In genomic region chr13:81424002-81424401, GRCm38 (mm10) we compare ENCODE assay signal across 29 mouse cellular contexts.
A peak's percentile ranks its signal among the peaks of the same experiment; 100 is the strongest.
DNase-seq lines count a peak whose midpoint lies in the region; ATAC-seq and TF ChIP-seq lines count a peak whose summit lies in the region.
"Had no signal": no experiment of that assay in that cellular context is flagged by ENCODE, and none has a peak within 500 bp of the region (broad histone marks: within the 10 kb centered on the region; RNA-seq: fewer than 3 reads in every experiment).

No protein-coding gene starts in this region.

- DNase-seq in kidney, postnatal 10 days = no peak
- DNase-seq in ES-E14 (ENCODE audit: low read depth, low spot score) = peak; percentile 53
- DNase-seq in ZHBTc4 (ENCODE audit: low read depth, low spot score) = peak; percentile 87
- DNase-seq in right cerebral cortex, postnatal 25 days = no peak
- DNase-seq: adrenal gland, adult 8-10 months; adrenal gland, postnatal 25 days; cerebellum, adult 11-12 months; cerebellum, adult 8-10 months; cerebellum, postnatal 10 days; cerebellum, postnatal 36 days; embryo, embryonic 11 days; forebrain, postnatal 0 days; gastrocnemius, postnatal 25 days; heart, adult 18-20 months; heart, postnatal 10 days; heart, postnatal 36 days had no signal

- no peaks in the 10 kb centered on the region for H3K9me3 ChIP-seq in kidney, embryonic 15.5 days (replicated peaks)
- no peaks in the 10 kb centered on the region for H3K9me3 ChIP-seq in ES-E14 (ENCODE audit: control insufficient read depth, insufficient read depth, low read depth, low read length)
- H3K9me3 ChIP-seq: embryonic facial prominence, embryonic 10.5 days; embryonic facial prominence, embryonic 13.5 days; forebrain, embryonic 13.5 days; heart, embryonic 12.5 days; heart, embryonic 15.5 days; hindbrain, embryonic 10.5 days; hindbrain, embryonic 13.5 days; intestine, embryonic 15.5 days had no signal

- no peaks in the 10 kb centered on the region for H3K36me3 ChIP-seq in kidney, embryonic 15.5 days
- no peaks in the 10 kb centered on the region for H3K36me3 ChIP-seq in ES-E14 (ENCODE audit: control insufficient read depth, insufficient read depth, low read length, poor library complexity, severe bottlenecking)
- H3K36me3 ChIP-seq: embryonic facial prominence, embryonic 13.5 days; heart, embryonic 12.5 days; heart, embryonic 15.5 days; hindbrain, embryonic 13.5 days; intestine, embryonic 15.5 days had no signal

- H3K4me2 ChIP-seq in kidney, embryonic 15.5 days = no peak overlapping the region
- H3K4me2 ChIP-seq: embryonic facial prominence, embryonic 13.5 days; forebrain, embryonic 13.5 days; heart, embryonic 12.5 days; heart, embryonic 15.5 days; hindbrain, embryonic 13.5 days; intestine, embryonic 15.5 days had no signal

- H3K27ac ChIP-seq in kidney, embryonic 15.5 days = no peak overlapping the region
- no peak overlapping the region for H3K27ac ChIP-seq in ES-E14 (ENCODE audit: insufficient read depth, low read depth, low read length, poor library complexity, severe bottlenecking)
- H3K27ac ChIP-seq: embryonic facial prominence, embryonic 10.5 days; embryonic facial prominence, embryonic 13.5 days; forebrain, embryonic 13.5 days; heart, embryonic 15.5 days; hindbrain, embryonic 10.5 days; hindbrain, embryonic 13.5 days; intestine, embryonic 15.5 days had no signal

- ATAC-seq in kidney, embryonic 15.5 days (replicated peaks; ENCODE audit: low FRiP score) = peak; percentile 49; the same call in 1 of the 2 replicates
- no peak for ATAC-seq in frontal cortex, adult (ENCODE audit: low TSS enrichment)
- ATAC-seq: activated CD4-positive, CD25-positive, alpha-beta regulatory T cell, adult 4 months; forebrain, embryonic 13.5 days; forebrain, postnatal 0 days; hindbrain, embryonic 16.5 days; intestine, embryonic 15.5 days had no signal

- no peaks in the 10 kb centered on the region for H3K4me1 ChIP-seq in kidney, embryonic 15.5 days
- peaks cover 0 to 13% of the 10 kb centered on the region in 2 experiments; a peak in 3 of 4 replicates for H3K4me1 ChIP-seq in ES-E14 (ENCODE audit: control insufficient read depth in 2 of 2, insufficient read depth in 2 of 2, low read length in 2 of 2, poor library complexity in 1 of 2)
- H3K4me1 ChIP-seq: forebrain, embryonic 13.5 days; heart, embryonic 12.5 days; heart, embryonic 15.5 days; hindbrain, embryonic 10.5 days; hindbrain, embryonic 13.5 days; intestine, embryonic 15.5 days had no signal

- no peaks in the 10 kb centered on the region for H3K27me3 ChIP-seq in kidney, embryonic 15.5 days
- H3K27me3 ChIP-seq: forebrain, embryonic 13.5 days; heart, embryonic 12.5 days; heart, embryonic 15.5 days; hindbrain, embryonic 13.5 days; intestine, embryonic 15.5 days had no signal

- no peak overlapping the region for H3K9ac ChIP-seq in kidney, embryonic 15.5 days
- H3K9ac ChIP-seq in ES-E14 (ENCODE audit: insufficient read depth, low read depth, low read length, poor library complexity, severe bottlenecking) = no peak overlapping the region
- H3K9ac ChIP-seq: embryonic facial prominence, embryonic 13.5 days; forebrain, embryonic 13.5 days; forebrain, postnatal 0 days; heart, embryonic 12.5 days; heart, embryonic 15.5 days; hindbrain, embryonic 13.5 days; intestine, embryonic 15.5 days had no signal

- in situ Hi-C loops in ES-E14 (cut with MboI; ENCODE audit: low sequenced_read_pairs in 2 of 2, unreplicated experiment in 2 of 2) = no loop called here

- WGBS in kidney, embryonic 15.5 days = 62% methylated on average over 4 of the region's 4 CpGs

- no peak overlapping the region for H3K4me3 ChIP-seq in kidney, embryonic 15.5 days (replicated peaks)
- no peak overlapping the region for H3K4me3 ChIP-seq in ES-E14 (ENCODE audit: insufficient read depth in 1 of 2, low read depth in 1 of 2, low read length in 2 of 2, poor library complexity in 1 of 2, severe bottlenecking in 1 of 2)
- H3K4me3 ChIP-seq: embryonic facial prominence, embryonic 10.5 days; embryonic facial prominence, embryonic 13.5 days; erythroblast, embryonic 14.5 days; forebrain, embryonic 13.5 days; heart, embryonic 12.5 days; heart, embryonic 15.5 days; hindbrain, embryonic 10.5 days; hindbrain, embryonic 13.5 days; intestine, embryonic 15.5 days had no signal

TF ChIP-seq in ES-E14, 5 proteins besides CTCF, POLR2A, EP300 and RAD21:
- TF ChIP-seq HCFC1 (IDR thresholded peaks at IDR 0.05; ENCODE audit: borderline replicate concordance, insufficient read depth, low read length) (no peak), CHD2 (IDR thresholded peaks at IDR 0.05; ENCODE audit: low read depth, low read length) (no peak), ZC3H11A (IDR thresholded peaks at IDR 0.05; ENCODE audit: borderline replicate concordance, low read depth, low read length) (no peak), MAFK (IDR thresholded peaks at IDR 0.05; ENCODE audit: insufficient read depth, low read depth, low read length) (no peak)

Comparison
In these comparisons a context has a peak if more than half of its experiments do, and no peak if none do; other contexts are left out.
1. DNase-seq: peak in ES-E14 (single experiment) and ZHBTc4 (single experiment); none in kidney, postnatal 10 days (single experiment) and right cerebral cortex, postnatal 25 days (single experiment).